Comparison of ENCODE assay signal across 20 mouse cellular contexts in genomic region chr12:36796201-36796600, GRCm38 (mm10).
"Had no signal": no experiment of that assay in that cellular context is flagged by ENCODE, and none has a peak within 500 bp of the region (broad histone marks: within the 10 kb centered on the region; RNA-seq: fewer than 3 reads in every experiment).

No protein-coding gene starts in this region.

- H3K4me1 ChIP-seq: lung, embryonic 15.5 days; midbrain, embryonic 10.5 days; midbrain, embryonic 12.5 days had no signal

- H3K9me3 ChIP-seq: lung, embryonic 15.5 days; midbrain, embryonic 10.5 days; midbrain, embryonic 12.5 days; neural tube, embryonic 13.5 days; neural tube, embryonic 15.5 days had no signal

- ATAC-seq: lung, postnatal 0 days; midbrain, embryonic 16.5 days had no signal

- H3K4me3 ChIP-seq: lung, embryonic 15.5 days; midbrain, embryonic 10.5 days; midbrain, embryonic 12.5 days; myocyte; neural tube, embryonic 13.5 days; neural tube, embryonic 15.5 days had no signal

- H3K36me3 ChIP-seq: lung, embryonic 15.5 days; midbrain, embryonic 10.5 days; midbrain, embryonic 12.5 days; neural tube, embryonic 13.5 days; neural tube, embryonic 15.5 days had no signal

- H3K4me2 ChIP-seq: lung, embryonic 15.5 days; midbrain, embryonic 12.5 days; neural tube, embryonic 13.5 days; neural tube, embryonic 15.5 days had no signal

- H3K27ac ChIP-seq: lung, embryonic 15.5 days; midbrain, embryonic 10.5 days; midbrain, embryonic 12.5 days; neural tube, embryonic 13.5 days; neural tube, embryonic 15.5 days had no signal

- H3K27me3 ChIP-seq: lung, embryonic 15.5 days; midbrain, embryonic 12.5 days had no signal

- DNase-seq: lung, adult 18-20 months; lung, postnatal 14 days; lung, postnatal 36 days; midbrain, embryonic 14.5 days; retina, postnatal 1 day; right cerebral cortex, adult 18-20 months; right cerebral cortex, postnatal 25 days; right cerebral cortex, postnatal 4 days; spleen, adult 18-20 months; thymus, adult 18-20 months; thymus, postnatal 14 days; thymus, postnatal 36 days had no signal

- H3K9ac ChIP-seq: lung, embryonic 15.5 days; midbrain, embryonic 12.5 days; neural tube, embryonic 13.5 days; neural tube, embryonic 15.5 days had no signal
